Mouse (Mus musculus) heart, embryonic 15.5 days (tissue): ENCODE measurements around the gene Exosc1. TPM values are rescaled to one million over a fixed set of nuclear protein-coding genes. Genes with fewer than 3 reads are reported as not detected.

Source experiments
- ATAC-seq: fragments of 200-750 bp; cut with Nextera tagmentation; replicated peaks from 2 replicates; pipeline ENCODE4 v1.8.0; 2017; ENCODE audit warnings: low read depth, moderate TSS enrichment; ENCODE audit not compliant: insufficient number of reproducible peaks, insufficient read depth, low FRiP score
- H3K27ac ChIP-seq: fragments of 300-500 bp; sonication (generic); 2 replicates; pipeline ENCODE4 v1.5.1; 2015; ENCODE audit warnings: mild to moderate bottlenecking, inconsistent platforms
- H3K27me3 ChIP-seq: fragments of 300-500 bp; sonication (generic); 2 replicates; pipeline ENCODE4 v1.6.1; 2015; ENCODE audit warnings: inconsistent platforms
- H3K36me3 ChIP-seq: fragments of 300-500 bp; sonication (generic); 2 replicates; pipeline ENCODE4 v1.6.1; 2015; ENCODE audit warnings: mild to moderate bottlenecking, inconsistent platforms
- H3K4me1 ChIP-seq: fragments of 300-500 bp; sonication (generic); replicated peaks from 2 replicates; pipeline ENCODE4 v1.6.1; 2015; ENCODE audit warnings: inconsistent platforms
- H3K4me2 ChIP-seq: fragments of 300-500 bp; sonication (generic); 2 replicates; pipeline ENCODE4 v1.6.1; 2015; ENCODE audit warnings: inconsistent platforms, mild to moderate bottlenecking, moderate library complexity
- H3K4me3 ChIP-seq: fragments of 300-500 bp; sonication (generic); 2 replicates; pipeline ENCODE4 v1.5.1; 2015; ENCODE audit warnings: mild to moderate bottlenecking, inconsistent platforms
- H3K9ac ChIP-seq: fragments of 300-500 bp; sonication (generic); 2 replicates; pipeline ENCODE4 v1.6.1; 2015; ENCODE audit warnings: mild to moderate bottlenecking, inconsistent platforms
- H3K9me3 ChIP-seq: fragments of 300-500 bp; sonication (generic); replicated peaks from 2 replicates; pipeline ENCODE4 v1.6.1; 2016; ENCODE audit warnings: inconsistent platforms
- WGBS: fragments of 180-500 bp; shearing (Covaris S2); methylation state at CpG from one replicate; pipeline ENCODE4 v1.1.7; 2015; ENCODE audit warnings: mixed read lengths; 5-methylcytosine and 5-hydroxymethylcytosine counted together
- polyA plus RNA-seq: library from polyadenylated mRNA; unstranded; fragments of >200 nt; fragmentation: Nextera tagmentation; extraction: Ambion mirVana; gene quantifications from 2 replicates; pipeline ENCODE4 v1.2.1, GENCODE M21; 2015

The Exosc1 gene
- polyA plus RNA-seq: 39.3 and 46.9 TPM in 2 replicates

DNA sequence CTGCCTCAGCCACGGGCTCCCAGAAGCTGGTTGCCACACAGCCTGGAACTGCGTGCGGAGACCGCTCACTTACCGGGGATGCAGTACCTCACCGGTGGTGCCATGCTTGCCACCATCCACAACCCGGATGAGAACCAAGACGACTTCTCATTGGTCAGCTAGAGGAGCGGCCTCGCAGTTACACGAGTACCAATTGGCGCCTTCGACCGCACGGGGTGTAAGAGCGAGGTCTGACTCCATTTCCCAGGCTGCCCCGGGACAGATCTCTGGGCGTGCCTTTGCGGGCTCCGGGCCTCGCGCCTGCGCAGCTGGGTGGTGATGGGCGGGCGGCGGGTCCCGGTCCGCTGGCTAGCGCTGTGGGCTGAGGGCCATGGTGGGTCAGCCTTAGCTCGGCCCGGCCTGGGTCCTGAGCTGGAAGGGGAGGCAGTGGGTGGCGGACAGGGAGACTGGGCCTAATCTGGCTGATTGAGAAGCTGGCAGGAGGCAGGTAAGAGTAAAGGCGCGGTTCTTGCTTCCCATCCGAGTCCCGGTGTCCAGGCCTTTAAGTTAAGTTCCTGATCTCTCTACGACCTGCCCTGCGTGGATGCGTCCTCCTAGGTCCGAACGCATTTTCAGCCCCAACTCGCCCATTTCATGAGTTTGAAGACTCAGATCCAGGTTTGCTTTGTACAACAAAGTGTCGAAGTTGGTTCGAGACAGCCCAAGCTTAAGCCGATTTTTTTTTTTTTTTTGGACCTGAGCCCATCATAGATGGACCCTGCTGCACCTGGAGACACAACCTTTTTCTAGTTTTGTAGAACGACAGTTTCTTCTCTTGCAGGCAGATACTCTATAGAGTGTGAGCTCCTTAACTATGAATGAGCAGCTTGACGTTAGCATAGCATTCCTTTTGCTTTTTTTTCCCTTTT lies at the start of gene Exosc1, which contains the start of gene Zdhhc16:
Gene Exosc1, minus strand, starts transcription at position 245 of the 908 bp plus-strand sequence.
Gene Zdhhc16, plus strand, starts transcription at position 302 of the 908 bp plus-strand sequence.
- Histone ChIP-seq H3K27me3 (no peaks in the 10 kb centered on the region), H3K4me3 (peak within 1 kb of the TSS; percentile 88), H3K36me3 (peaks cover 20% of the 10 kb centered on the region), H3K4me1 (peaks cover 22% of the 10 kb centered on the region), H3K27ac (peak within 1 kb of the TSS; percentile 48), H3K4me2 (peak within 1 kb of the TSS; percentile 88), H3K9ac (peak within 1 kb of the TSS; percentile 78), H3K9me3 (no peaks in the 10 kb centered on the region)
- ATAC-seq: peak; percentile 100
- WGBS: under 1% methylated on average over 47 of the region's 47 CpGs

DNA sequence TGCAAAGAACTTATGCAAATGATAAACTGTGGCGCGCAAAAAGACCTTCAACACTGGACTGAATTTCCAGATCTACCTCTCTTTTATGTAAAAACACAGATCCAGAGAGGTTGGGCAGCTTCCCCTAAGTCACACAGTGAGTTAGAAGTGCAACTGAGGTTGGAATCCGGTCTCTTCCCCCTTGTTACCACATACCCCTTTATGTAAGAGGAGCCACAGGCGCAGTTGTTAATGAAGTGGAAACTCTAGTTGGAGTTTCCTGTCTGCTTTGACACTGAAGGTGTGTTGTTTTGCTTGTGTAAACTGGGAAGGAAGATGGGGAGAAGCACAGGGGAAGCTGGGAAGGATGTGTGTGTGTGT lies 49.5 kb upstream of the Exosc1 start:
- H3K9ac ChIP-seq: peak overlapping the region; percentile 93
- peak overlapping the region; percentile 89 for H3K4me2 ChIP-seq
- no peak for ATAC-seq
- H3K27me3 ChIP-seq: no peaks in the 10 kb centered on the region
- whole genome bisulfite sequencing: 8% methylated on average over 4 of the region's 4 CpGs
- peak overlapping the region; percentile 95 for H3K27ac ChIP-seq
- no peaks in the 10 kb centered on the region for H3K9me3 ChIP-seq
- H3K4me3 ChIP-seq: peak overlapping the region; percentile 67
- no peaks in the 10 kb centered on the region for H3K36me3 ChIP-seq
- peaks cover 23% of the 10 kb centered on the region for H3K4me1 ChIP-seq

DNA sequence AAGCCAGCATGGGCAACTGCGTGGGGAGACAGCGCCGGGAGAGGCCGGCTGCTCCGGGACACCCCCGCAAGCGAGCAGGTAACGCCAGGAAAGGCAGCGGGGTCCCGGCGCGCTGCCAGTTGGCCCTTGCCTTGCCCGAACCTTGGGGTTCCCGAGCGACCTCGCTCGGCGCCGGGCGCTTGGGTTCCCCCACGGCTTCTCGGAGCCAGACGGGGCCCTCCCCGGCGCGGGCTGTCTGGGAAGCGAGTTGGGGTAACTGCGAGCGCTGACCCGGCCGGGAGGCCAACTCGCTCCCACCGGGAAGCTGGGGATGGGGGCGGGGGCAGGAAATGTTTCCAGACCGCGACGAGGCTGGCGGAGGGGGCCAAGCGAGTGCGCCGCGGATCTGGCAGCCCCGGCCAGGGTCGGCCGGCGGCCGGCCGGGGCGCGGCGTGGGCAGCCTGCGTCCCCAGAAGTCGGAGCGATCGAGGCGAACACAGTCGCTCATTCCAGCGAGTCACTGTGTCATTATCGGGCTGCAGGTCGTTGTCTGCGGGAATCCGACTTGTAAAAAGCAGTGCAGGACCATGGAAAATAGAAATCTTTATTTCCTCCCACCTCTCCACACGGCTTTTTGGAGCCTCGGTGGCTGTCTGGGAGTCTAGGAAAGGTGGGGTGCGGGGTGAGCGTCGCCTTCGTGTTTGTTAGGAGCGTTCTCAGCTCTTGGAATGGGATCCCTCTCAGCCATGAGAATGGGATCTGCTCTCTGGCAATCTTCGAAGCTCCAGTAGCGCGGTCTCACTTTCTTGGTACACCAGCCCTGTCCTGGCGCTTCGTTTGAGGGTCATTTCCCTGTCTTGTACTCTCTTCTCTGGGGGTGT lies 48.9 kb upstream of the Exosc1 start:
- no peak for ATAC-seq
- peaks cover 23% of the 10 kb centered on the region for H3K4me1 ChIP-seq
- H3K9ac ChIP-seq: peak overlapping the region; percentile 93
- H3K4me3 ChIP-seq: peak overlapping the region; percentile 67
- H3K36me3 ChIP-seq: no peaks in the 10 kb centered on the region
- H3K9me3 ChIP-seq: no peaks in the 10 kb centered on the region
- H3K4me2 ChIP-seq: peak overlapping the region; percentile 89
- WGBS: under 1% methylated on average over 74 of the region's 74 CpGs
- peak overlapping the region; percentile 95 for H3K27ac ChIP-seq
- no peaks in the 10 kb centered on the region for H3K27me3 ChIP-seq

GRCm38 (mm10) chr19:41981595-41981927 lies 48.3 kb upstream of the Exosc1 start, which contains the start of gene Ubtd1:
TSS of gene Ubtd1 (plus strand) at chr19:41981763.
- H3K27me3 ChIP-seq: no peaks in the 10 kb centered on the region
- peak within 1 kb of the TSS; percentile 95 for H3K27ac ChIP-seq
- H3K4me1 ChIP-seq: peaks cover 23% of the 10 kb centered on the region
- peak within 1 kb of the TSS; percentile 67 for H3K4me3 ChIP-seq
- no peaks in the 10 kb centered on the region for H3K9me3 ChIP-seq
- H3K9ac ChIP-seq: peak within 1 kb of the TSS; percentile 93
- no peaks in the 10 kb centered on the region for H3K36me3 ChIP-seq
- H3K4me2 ChIP-seq: peak within 1 kb of the TSS; percentile 89
- WGBS: 0% methylated on average over 32 of the region's 33 CpGs
- no peak; the same call in 1 of the 2 replicates for ATAC-seq

GRCm38 (mm10) chr19:41980819-41981594 lies 47.8 kb upstream of the Exosc1 start, which contains the start of gene Mms19:
TSS of gene Mms19 (minus strand) at chr19:41981157.
- Histone ChIP-seq H3K9ac (peak within 1 kb of the TSS; percentile 93), H3K4me2 (peak within 1 kb of the TSS; percentile 89), H3K36me3 (no peaks in the 10 kb centered on the region), H3K9me3 (no peaks in the 10 kb centered on the region), H3K4me1 (peaks cover 23% of the 10 kb centered on the region), H3K4me3 (peak within 1 kb of the TSS; percentile 67), H3K27me3 (no peaks in the 10 kb centered on the region), H3K27ac (peak within 1 kb of the TSS; percentile 95)
- WGBS: 1% methylated on average over 64 of the region's 68 CpGs
- ATAC-seq: peak; percentile 95

- under 1% methylated on average over 16 of the region's 16 CpGs for WGBS
- ATAC-seq: no peak
- Histone ChIP-seq H3K4me3 (peak overlapping the region; percentile 67), H3K9me3 (no peaks in the 10 kb centered on the region), H3K27me3 (no peaks in the 10 kb centered on the region), H3K4me1 (peaks cover 23% of the 10 kb centered on the region), H3K27ac (peak overlapping the region; percentile 95), H3K36me3 (no peaks in the 10 kb centered on the region), H3K9ac (peak overlapping the region; percentile 69), H3K4me2 (peak overlapping the region; percentile 88)
Measured at GRCm38 (mm10) chr19:41980422-41980818, 47.2 kb upstream of the Exosc1 start.

- ATAC-seq: no peak
- Histone ChIP-seq H3K27ac (no peak overlapping the region), H3K4me3 (no peak overlapping the region), H3K36me3 (peaks cover under 1% of the 10 kb centered on the region; the same call in 1 of the 2 replicates), H3K9ac (no peak overlapping the region), H3K4me1 (no peaks in the 10 kb centered on the region), H3K4me2 (no peak overlapping the region), H3K9me3 (no peaks in the 10 kb centered on the region), H3K27me3 (no peaks in the 10 kb centered on the region)
- 66% methylated on average over 13 of the region's 13 CpGs for WGBS
Measured at GRCm38 (mm10) chr19:41973891-41974794, 40.9 kb upstream of the Exosc1 start.

DNA sequence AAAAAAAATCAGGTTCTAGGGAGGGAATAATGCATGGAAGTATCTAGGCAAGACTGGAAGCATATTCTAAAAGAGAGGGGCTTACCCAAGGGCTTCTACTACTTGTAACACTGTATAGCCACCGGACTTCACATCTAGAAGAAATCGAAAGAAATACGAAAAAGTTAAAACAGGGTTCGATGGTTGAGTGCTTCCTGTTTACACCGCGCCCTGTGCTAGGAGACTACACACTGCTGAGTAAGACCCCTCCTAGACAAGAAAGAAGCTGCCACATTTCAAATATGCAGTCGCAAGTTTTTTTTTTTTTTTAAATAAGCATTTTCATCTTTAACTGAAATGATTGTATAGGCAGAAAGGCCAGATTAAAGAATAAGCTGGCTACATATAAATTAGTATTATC lies 36.4 kb upstream of the Exosc1 start:
- Histone ChIP-seq H3K27ac (no peak overlapping the region), H3K4me2 (no peak overlapping the region), H3K9ac (no peak overlapping the region), H3K4me3 (no peak overlapping the region), H3K36me3 (peaks cover 38% of the 10 kb centered on the region), H3K4me1 (no peaks in the 10 kb centered on the region), H3K27me3 (no peaks in the 10 kb centered on the region), H3K9me3 (no peaks in the 10 kb centered on the region)
- 91% methylated on average over 7 of the region's 7 CpGs for whole genome bisulfite sequencing
- ATAC-seq: no peak

- Histone ChIP-seq H3K4me1 (no peaks in the 10 kb centered on the region), H3K36me3 (peaks cover 90% of the 10 kb centered on the region), H3K9me3 (no peaks in the 10 kb centered on the region), H3K4me2 (no peak overlapping the region), H3K27me3 (no peaks in the 10 kb centered on the region), H3K27ac (no peak overlapping the region), H3K9ac (no peak overlapping the region), H3K4me3 (no peak overlapping the region)
- ATAC-seq: no peak
- WGBS: 84% methylated on average over 3 of the region's 3 CpGs
Measured at GRCm38 (mm10) chr19:41953574-41953973, 20.4 kb upstream of the Exosc1 start.

GRCm38 (mm10) chr19:41952287-41952686 lies 19.1 kb upstream of the Exosc1 start:
- peaks cover 95% of the 10 kb centered on the region for H3K36me3 ChIP-seq
- 72% methylated on average over 4 of the region's 4 CpGs for WGBS
- H3K9me3 ChIP-seq: no peaks in the 10 kb centered on the region
- no peaks in the 10 kb centered on the region for H3K27me3 ChIP-seq
- H3K4me1 ChIP-seq: no peaks in the 10 kb centered on the region
- H3K27ac ChIP-seq: no peak overlapping the region
- H3K4me2 ChIP-seq: no peak overlapping the region
- H3K4me3 ChIP-seq: no peak overlapping the region
- ATAC-seq: no peak
- no peak overlapping the region for H3K9ac ChIP-seq
